Mouse (Mus musculus): ENCODE measurements around the gene Capn13. TPM values are rescaled to one million over a fixed set of nuclear protein-coding genes. Genes with fewer than 3 reads are reported as not detected.
"Not testable (repeated sequence)": the region's sequence is repeated elsewhere in the genome, so short reads cannot be mapped to it uniquely, and the experiment has no call there.

Capn13 gene
- total RNA-seq, 4 experiments from 2014 or later = not detected

DNA sequence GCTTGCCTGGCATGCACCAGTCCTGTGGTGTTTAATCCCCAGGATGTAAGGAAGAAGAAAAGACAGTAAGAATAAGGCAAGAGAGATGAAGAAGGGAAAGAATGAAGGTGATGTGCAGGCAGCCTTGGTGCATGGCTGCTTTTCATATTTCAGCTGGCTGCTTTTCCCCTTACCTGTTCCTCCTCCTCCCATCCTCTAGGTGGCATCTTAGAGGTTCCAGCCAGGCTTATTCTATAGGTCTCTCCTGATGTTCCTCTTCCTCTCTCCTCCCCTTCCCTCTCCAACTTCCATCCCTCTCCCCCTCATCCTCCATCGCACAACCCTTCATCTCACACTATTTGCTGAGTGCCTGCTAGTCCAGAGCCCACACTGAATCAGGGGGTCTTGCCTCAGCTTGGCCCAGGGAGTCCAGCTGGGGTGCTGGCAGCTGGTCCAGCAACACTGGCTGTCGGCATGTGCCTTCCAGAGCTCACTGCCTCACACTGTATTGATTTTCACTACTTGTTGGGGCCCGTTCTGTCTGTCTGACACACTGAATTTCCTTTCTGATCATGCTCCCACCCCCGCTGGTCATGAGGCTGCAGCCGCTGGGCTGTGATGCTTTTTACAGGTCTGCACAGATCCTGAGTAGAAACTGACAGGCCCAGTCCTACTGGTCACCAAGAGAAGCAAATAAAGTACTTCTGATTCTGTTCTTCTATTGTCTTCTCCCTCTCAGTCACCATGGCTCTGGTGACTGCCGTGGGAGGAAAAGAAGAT lies 56.9 kb downstream of the Capn13 start:
- no peak for DNase-seq (ENCODE audit: low spot score)

DNA sequence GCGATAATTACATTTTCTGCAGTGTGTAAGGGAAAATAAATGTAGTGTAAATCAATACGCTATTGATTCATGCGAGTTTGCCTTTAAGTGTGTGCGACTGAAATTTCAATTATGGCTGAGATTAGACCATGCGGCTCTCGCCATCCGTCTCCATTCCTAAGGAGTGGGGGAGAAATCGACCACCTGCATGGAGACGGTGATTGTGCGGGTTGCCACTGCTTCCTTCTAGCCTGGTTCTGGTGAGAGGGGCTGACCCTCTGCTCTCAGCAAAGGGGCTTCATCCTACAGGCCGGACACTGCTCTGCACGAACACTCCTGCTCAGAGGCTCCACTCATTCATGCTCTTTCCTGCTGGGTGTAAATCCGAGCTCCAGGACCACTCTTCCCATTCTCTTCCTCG lies 58.0 kb downstream of the Capn13 start:
- no peak for DNase-seq (ENCODE audit: low spot score)

DNA sequence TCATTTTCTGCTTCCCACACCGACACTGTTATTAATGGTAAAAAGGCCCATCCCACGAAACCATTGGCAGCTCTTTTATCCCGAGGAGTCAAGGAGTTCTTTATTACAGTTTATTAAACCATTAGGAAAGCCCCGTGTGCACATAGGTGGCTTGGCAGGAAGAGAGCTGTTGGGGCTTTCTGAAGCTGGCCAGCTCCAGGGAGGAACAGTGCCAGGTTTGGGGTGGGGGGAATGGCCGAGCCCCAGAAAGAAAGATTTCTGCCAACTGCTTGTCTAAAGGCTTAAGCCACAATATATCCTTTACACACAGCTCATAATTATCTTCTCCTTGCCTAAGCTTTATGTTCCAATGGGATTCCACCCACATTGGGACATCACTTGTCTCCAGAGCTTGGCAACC lies 71.6 kb downstream of the Capn13 start:
- DNase-seq (ENCODE audit: low spot score) = no peak

DNA sequence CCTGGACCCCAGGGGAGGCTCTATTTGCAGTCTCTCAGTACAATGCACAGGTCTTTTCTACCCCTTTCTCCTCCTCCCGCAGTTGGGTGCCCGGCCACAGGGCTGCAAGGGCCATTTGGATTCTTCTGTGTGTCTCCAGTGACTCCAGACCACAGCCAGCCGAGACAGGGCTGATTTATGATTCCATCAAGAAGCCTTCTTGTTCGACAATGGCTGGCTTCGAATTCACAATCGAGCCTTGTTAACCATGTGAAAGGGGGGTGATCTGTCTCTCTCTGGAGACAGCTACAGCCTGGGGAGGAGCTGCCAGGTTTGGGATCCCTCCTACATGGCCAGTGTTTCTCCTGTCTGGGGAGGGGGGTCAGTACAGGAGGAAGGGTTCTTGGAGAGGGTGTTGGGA lies 75.4 kb downstream of the Capn13 start:
- no peak for DNase-seq (ENCODE audit: low spot score)

DNA sequence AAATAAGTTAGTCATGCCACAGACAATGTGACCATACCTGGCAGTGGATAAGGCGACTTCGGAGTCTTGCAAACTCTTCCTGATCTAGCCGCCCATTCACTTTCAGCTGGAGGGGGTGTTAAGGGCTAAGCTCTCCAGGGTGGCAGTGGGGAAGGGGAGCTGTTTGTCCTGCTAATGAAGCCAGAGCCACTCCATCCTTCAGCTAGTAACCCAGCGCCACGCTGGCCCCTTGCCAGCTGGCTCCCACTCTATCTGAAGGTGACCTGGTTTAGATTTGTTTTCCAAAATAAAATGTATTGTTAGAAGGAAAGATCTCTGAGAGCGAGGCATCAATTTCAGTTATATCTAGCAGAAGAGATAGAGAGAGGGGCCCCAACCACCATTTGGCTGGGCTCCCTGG lies 75.9 kb downstream of the Capn13 start:
- no peak for DNase-seq (ENCODE audit: low spot score)

DNA sequence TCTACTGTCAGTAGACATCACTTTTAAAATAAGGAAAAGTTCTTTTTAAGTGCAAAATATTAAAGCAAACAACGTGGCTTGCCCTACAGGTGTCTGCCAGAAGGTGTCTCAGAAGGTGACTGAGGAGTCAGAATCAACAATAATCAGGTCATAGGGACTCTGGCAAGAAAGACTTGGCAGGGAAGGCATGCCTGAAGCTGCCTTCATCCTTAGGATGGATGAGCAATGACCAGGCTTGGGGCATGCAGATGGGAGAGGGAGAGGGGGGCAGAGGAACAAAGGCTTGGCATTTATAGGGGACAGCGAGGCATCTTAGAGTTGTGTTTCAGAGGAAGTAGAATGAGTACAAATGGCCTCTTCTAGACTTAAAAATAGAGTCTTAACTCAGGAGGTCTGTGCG lies 76.7 kb downstream of the Capn13 start:
- no peak for DNase-seq (ENCODE audit: low spot score)

DNA sequence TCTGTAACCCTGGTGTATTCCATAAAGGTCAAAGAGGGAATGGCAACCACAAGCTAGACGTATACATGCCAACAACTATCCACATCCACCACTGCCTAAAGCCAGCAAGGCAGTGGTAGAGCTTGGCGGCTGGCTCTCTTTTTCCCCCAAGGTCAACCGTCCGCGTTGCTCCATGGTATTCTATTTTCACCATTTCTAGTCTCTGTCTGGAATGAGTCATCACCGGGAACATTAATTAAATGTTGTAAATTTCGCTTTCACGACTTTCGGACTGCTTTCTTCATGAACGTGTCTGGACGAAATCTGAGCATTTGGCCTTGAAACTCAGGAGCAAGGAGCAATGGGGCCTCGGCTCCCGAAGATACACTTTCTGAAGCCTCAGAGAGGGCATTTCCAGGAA lies 85.9 kb downstream of the Capn13 start:
- no peak for DNase-seq (ENCODE audit: low spot score)

DNA sequence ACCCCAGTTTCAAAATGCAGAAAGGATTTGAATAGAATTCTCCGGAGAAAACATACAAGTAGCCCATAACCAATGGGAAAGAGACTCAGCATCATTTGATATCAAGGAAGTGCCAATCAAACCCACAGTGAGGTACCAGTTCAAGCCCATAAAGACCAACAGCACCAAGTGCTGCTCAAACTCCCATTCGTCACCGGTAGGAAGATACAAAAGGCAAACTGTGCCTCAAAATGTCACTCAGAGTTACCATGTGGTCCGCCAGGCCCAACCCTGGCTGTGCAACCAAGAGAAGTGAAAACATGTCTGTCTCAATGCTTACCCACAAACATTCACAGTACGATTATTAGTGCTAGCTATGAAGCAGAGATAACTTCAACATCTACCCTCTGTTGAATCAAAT lies 89.2 kb downstream of the Capn13 start:
- no peak for DNase-seq (ENCODE audit: low spot score)

DNA sequence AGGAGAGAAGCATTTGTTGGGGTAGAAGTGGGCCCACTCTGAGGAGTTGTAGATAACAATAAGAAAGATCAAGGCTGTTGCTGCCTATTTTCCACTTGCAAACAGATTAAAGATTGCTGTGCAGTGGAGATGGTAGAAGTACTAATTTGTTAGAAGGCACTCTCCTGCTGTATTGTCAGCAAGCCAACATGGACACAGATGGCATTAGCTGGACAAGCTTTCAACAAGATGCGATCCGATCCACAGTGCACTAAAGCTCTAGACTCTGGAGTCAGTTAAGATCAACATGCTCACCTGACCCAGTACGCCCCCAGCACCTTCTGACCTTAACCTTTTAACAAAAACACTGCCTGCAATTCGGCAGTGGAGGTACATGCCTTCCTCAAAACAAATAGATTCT lies 92.0 kb downstream of the Capn13 start:
- DNase-seq (ENCODE audit: low spot score) = no peak

DNA sequence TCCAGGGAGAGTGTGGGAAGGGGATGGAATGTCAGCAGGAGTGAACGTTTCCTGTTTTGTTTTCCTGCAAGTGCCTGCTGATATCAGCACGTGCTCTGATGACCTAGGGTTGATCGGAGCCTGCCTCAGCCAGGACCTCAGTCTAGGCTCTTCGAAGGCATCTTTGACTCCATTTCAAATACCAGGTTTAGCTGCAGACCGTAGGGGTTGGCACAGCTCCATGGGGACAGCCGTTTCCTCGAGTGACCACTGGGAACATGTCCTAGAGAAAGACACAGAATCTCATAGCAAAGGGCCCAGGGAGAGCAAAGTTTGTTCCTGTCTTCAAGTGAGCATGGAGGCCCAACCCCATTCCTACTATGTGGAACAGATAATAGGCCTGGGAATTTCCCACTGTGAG lies 94.0 kb downstream of the Capn13 start:
- no peak for DNase-seq (ENCODE audit: low spot score)

DNA sequence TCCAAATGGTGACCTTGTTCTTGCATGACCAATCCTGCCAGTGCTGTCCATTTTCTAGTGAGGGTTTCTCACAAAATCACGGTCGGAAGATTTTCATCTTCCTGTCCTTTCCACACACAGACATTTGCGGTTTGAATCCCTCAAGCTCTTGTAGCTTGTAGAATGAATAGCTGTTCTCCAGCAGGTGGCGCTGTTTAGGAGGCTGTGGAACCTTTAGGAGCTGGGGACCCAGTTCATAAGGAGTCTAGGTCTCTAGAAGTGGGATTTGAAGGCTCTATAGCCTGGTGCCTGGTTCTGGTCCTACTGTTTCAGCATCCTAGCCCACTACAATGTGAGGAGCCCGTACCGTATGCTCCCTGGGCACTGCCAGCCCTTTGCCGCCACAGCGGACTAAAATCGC lies 95.0 kb downstream of the Capn13 start:
- DNase-seq (ENCODE audit: low spot score) = no peak

DNA sequence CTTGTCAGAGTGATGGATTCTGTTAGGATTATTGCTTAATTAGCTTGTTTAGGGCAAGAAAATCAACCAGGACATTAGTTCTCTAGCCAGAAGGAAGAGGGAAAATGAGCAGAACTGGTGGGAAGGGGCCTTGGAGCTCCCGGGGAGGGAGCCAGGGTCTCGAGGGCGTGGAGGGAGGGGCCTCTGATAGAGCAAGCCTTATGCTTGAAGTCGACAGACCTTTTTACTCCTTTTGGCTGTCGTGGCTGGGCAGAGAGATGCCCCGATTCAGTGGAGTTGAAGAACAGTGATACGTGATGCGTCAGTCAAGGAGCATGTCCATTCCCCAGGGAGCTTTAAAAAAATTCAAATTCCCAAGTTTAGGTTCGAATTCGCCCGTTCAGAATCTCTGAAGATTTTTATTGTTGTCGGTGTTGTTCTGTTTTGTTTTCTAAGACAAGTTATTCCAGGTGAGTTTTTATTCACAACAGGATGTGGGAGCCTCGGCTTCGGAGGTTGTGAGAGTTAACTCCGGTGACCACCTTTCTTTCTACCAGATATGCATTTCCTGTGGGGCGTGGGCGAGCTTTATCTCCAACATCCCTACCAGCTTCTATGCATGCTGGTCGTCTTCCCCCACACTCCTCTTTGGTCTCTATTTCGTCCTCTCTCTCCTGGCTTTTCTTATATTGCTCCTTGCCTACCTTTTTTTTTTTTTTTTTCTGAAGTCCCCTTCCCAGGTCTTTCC lies 96.4 kb downstream of the Capn13 start:
- no peak for DNase-seq (ENCODE audit: low spot score)

DNA sequence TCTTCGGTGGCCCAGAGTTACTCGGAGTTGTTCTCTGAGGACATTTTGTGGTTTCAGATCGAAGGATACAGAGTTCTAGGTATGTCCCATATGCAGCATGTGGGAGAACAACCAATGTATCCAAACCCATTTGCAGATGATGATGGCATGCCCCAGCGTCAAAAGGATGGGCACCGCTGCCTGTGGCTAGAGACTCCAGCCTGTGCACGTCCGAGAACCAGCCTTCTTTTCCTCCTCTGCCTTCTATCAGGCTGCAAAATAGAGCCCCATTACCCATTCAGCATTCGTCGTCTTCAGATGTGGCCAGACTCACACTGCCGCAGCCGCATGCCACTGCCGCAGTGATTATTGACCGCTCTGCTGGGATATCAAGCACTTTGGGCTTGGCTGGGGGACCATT lies 97.0 kb downstream of the Capn13 start:
- DNase-seq (ENCODE audit: low spot score) = no peak

DNA sequence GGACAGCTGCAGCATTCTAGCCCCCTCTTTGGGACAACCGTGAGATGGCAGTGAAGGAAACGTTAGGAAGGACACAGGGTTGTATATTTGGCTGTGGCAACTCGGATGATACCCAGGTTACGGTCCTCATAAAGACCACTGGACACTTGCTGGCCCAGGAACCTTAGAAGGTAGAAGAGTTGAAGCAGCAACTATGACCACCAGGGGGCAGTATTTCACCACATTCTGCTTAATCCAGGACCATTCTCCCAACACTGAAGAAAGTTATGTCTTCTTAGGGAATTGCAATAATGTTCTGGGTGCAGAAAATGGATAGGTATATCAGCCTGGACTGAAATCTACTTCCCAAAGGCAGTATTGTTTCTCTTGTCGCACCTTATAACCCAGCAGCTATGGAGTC lies 97.4 kb downstream of the Capn13 start:
- DNase-seq (ENCODE audit: low spot score) = peak; percentile 55

DNA sequence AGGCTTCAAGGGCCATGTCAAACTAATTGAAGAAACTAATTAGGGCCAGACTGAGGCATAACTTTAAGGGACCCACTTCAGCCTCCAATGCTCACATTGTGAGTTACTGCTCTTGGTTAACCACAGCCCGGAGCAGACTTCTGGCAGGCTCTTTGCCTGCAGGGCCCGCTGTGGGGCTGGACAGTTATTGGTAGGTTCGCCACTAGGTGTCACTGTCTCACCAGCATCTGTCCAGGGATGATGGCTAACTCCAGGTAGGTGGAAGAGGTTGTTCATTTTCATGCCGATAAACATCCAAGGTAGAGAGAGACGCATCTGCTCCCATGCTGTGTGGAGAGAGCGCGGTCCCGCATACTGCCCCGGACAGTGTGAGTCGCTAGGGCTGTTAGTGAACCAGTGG lies 98.6 kb downstream of the Capn13 start:
- peak; percentile 75 for DNase-seq (ENCODE audit: low spot score)

DNA sequence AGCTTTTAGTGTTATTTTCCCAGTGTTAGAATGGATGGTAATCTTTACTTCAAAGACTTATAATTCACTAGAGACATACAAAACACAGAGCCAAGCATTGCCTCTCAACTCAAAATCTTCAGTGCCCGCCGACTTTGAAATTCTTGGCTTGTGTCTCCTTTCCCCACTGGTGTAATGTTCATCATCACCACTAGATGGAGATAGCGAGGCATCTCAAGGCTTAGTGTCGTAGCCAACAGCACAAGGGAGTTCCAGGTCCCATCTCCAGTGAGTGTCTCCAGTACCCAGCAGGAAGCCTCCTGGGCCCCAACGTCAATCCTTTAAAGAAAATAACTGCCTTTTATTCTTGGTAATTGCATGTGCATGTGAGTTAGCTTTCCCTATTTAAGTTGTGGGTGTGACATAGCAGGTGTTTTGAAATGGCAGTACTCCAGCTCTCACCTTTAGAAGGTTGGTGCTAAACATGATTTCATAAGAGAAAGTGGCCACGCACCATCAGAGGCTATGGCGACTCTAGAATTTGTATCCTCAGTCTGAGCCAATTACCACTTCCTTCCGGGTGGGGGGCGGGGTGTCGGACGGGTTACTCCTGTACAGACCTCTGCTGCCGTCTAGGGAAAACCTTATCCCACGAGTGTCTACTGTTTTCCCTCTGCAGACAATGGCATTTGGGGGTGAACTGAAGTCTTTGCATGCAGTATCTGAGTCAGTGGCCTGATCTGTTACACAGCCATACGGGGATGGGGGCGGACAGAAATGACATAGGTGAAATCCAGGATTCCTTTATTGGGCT lies 99.2 kb downstream of the Capn13 start:
- DNase-seq (ENCODE audit: low spot score) = peak; percentile 73

DNA sequence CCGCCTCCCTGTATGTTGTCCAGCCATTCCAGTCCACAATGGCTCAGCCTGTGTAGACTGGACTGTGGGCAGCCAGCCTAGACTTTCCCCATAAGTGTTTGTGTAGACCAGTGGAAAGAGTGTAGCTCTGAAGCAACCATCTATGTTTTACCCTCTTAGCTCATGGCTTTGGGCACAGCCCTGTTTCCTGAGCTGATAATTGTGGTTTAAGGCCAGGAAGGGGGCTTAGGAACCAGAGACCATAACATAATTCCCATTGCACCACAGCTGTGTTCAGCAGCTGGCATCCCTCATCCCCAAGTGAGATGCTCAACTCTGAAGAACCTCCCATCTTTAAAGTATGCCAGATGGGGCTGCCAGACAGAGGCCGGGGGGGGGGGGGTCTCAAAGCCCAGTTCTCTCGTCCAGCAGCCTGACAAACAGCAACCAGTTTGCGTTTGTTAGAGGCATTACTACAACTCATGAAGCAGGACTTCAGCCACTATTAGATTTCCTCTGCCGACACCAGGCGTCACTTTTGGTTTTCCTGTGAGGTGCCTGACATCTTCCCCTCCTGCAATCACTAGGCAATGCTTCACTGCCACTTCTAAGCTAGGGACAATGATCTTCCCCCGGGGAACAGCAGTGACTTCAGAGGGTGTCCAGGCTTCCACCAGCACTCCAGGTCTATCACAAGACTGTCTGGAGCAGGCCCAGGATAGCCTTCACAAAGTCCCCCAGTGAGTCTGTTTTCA lies 100.4 kb downstream of the Capn13 start:
- no peak for DNase-seq (ENCODE audit: low spot score)

DNA sequence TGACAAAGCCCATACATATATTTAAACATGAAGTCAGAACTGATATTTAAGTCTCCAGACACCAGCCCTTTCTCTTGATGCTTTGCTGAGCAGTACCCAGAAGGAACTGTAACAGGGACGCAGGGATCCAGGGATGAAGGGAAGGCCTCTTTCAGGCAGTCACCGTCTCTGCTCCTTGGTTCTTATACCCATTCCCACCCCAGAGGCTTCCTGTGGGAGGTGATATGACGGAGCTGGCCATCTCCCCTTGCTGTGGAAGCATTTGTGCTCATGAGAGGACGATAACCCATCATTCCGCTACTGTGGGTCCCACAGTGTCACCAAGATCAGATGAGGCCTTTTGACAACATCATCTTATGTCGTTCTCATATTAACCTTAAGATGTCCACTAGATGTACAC lies 101.7 kb downstream of the Capn13 start:
- no peak for DNase-seq (ENCODE audit: low spot score)

DNA sequence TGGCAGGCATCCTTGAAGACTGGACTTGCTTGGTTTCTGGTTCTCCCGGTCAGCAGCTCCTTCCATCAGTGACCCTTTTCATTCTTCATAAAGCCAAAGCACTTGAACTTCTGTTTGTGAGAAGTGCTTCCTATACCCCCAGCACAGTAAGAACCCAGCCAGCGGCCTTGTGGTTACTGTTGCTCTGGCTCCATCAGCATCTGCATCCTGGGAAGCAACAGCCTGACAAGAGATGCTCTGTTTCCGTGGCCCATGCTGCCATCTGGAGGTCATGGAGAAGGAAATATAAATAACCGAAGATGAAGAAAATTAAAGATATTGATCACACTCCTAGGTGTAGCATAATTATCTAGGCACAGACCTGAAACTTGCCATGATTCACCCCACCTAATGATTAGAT lies 103.8 kb downstream of the Capn13 start:
- peak; percentile 48 for DNase-seq (ENCODE audit: low spot score)

DNA sequence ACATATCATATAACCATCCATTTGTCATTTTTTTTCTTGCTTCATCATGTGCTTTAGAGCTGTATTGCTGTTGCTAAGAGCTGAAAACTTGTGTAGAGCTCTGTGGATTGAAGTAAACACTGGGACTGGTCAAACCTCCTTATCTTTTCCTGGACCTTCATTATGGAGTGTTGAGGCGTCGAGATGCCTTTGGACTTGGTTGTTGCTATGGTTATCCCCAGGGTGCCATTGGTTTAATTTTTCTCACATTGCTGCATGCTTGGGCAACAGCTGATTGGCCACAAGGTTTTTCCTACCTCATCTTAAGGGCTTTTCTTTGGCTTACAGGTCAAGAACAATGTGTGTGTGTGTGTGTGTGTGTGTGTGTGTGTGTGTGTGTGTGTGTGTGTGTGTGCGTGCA lies 107.4 kb downstream of the Capn13 start:
- no peak for DNase-seq (ENCODE audit: low spot score)

DNA sequence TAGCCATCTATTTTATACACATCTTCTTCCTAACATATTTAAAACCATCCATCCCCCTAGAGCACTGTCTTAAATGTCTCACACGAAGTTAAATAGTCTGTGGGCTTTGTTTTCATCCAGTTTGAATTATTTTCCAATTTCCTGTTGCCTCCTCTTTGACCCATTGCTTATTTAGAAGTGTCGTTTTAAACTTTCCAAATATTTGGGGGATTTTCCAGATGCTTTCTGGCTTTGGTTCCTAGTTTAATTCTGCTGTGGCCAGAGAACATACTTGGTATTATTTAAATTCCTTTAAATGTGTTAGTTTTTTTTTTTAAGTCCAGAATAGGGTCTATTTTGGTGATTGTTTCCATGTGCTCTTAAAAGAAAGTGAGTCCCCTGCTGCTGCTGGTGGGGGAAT lies 116.4 kb downstream of the Capn13 start:
- DNase-seq (ENCODE audit: low spot score) = no peak

DNA sequence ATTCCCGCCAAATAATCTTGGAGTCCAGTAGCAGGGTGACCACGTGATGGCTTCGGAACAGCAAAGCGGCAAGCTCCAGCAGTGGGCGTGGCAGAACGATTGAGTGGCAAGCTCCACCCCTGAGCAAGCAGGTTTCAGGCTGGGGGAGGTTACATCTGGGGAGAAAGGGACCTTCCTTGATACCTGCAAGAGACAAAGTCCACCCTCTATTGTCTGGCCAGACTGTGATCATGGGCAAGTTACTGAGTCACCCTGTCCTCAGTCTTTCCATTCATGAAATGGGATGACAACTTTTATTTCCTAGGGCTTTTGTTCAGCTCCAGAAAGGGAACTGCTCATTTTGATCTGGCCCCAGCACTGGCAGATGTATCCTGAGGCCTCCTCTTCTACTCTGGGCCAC lies 118.0 kb downstream of the Capn13 start:
- DNase-seq (ENCODE audit: low spot score) = not testable (repeated sequence)

Data from heart, adult 8-10 months (tissue).